Mouse (Mus musculus): ENCODE results near the gene Tmem60. TPM values are rescaled to one million over a fixed set of nuclear protein-coding genes. Genes with fewer than 3 reads are reported as not detected.
A peak's percentile ranks its signal among the peaks of the same experiment; 100 is the strongest.

The Tmem60 gene
- total and polyA plus RNA-seq, 2 experiments from 2014 or later = 13.8 to 64.4 TPM

DNA sequence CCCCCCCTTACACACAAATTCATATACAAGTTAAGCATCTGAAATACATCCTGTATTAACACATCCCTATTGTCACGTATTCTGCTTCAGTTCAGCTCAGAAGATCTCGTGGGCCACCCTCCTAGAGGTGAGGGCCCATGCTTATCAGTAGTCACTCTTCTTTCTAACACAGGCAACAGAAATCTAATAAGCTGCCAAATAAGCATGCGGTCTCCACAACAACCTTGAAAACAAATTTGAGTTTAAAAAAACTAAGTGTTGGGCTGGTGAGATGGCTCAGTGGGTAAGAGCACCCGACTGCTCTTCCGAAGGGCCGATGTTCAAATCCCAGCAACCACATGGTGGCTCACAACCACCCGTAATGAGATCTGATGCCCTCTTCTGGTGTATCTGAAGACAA, 24.2 kb downstream of the Tmem60 start:
- no peak for TF ChIP-seq CTCF (IDR thresholded peaks at IDR 0.05; ENCODE audit: low read depth)
- peaks cover 11% of the 10 kb centered on the region; the same call in 1 of the 2 replicates for H3K36me3 ChIP-seq (ENCODE audit: insufficient read depth)
- H3K27ac ChIP-seq (ENCODE audit: low read depth, low read length) = no peak overlapping the region
- 94% methylated on average over 7 of the region's 7 CpGs for WGBS
- no peak overlapping the region for H3K4me3 ChIP-seq (ENCODE audit: low read depth, low read length)
- no peaks in the 10 kb centered on the region for H3K27me3 ChIP-seq (ENCODE audit: insufficient read depth, low read length)
- no peak overlapping the region for H3K9ac ChIP-seq
- no peak for DNase-seq
- no peak for ATAC-seq
- H3K4me1 ChIP-seq (ENCODE audit: insufficient read depth) = no peaks in the 10 kb centered on the region
- H3K9me3 ChIP-seq (ENCODE audit: low read length) = no peaks in the 10 kb centered on the region
- H3K4me2 ChIP-seq (ENCODE audit: low read depth) = no peak overlapping the region

DNA sequence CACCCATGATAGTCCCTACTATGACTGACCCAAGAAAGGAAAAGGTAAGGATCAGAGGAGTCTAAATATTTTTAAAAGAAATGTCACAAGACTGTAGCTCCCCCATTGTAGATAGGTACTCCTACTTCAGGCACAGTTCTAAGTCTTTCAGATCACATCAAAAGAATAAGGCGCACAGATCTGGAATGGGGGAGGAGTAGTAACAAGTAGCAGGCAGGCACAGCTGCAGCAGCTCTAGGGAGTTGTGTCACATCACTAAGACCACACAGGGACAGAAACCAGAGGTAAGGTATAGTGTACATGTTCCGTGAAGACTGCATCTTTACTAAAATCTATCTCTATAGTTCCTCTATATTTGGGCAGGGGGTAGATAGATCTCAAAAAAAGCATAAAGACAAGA, 29.8 kb downstream of the Tmem60 start:
- H3K36me3 ChIP-seq (ENCODE audit: insufficient read depth) = no peaks in the 10 kb centered on the region
- DNase-seq (no peak), ATAC-seq (no peak)
- H3K27ac ChIP-seq (ENCODE audit: low read depth, low read length) = no peak overlapping the region
- no peak for TF ChIP-seq CTCF (IDR thresholded peaks at IDR 0.05; ENCODE audit: low read depth)
- H3K4me3 ChIP-seq (ENCODE audit: low read depth, low read length) = no peak overlapping the region
- H3K9ac ChIP-seq = no peak overlapping the region
- 85% methylated on average over 2 of the region's 2 CpGs for WGBS
- H3K4me1 ChIP-seq (ENCODE audit: insufficient read depth) = no peaks in the 10 kb centered on the region
- H3K27me3 ChIP-seq (ENCODE audit: insufficient read depth, low read length) = no peaks in the 10 kb centered on the region
- H3K9me3 ChIP-seq (ENCODE audit: low read length) = no peaks in the 10 kb centered on the region
- H3K4me2 ChIP-seq (ENCODE audit: low read depth) = no peak overlapping the region

GRCm38 (mm10) chr5:20913372-20914275, 31.6 kb downstream of the Tmem60 start:
- H3K9me3 ChIP-seq (ENCODE audit: low read length) = no peaks in the 10 kb centered on the region
- peak; percentile 59 for ATAC-seq
- WGBS = 71% methylated on average over 11 of the region's 11 CpGs
- no peak overlapping the region for H3K27ac ChIP-seq (ENCODE audit: low read depth, low read length)
- no peaks in the 10 kb centered on the region for H3K27me3 ChIP-seq (ENCODE audit: insufficient read depth, low read length)
- DNase-seq = peak; percentile 76
- TF ChIP-seq CTCF (IDR thresholded peaks at IDR 0.05; ENCODE audit: low read depth) = peak; percentile 80
- H3K4me1 ChIP-seq (ENCODE audit: insufficient read depth) = no peaks in the 10 kb centered on the region
- no peaks in the 10 kb centered on the region for H3K36me3 ChIP-seq (ENCODE audit: insufficient read depth)
- no peak overlapping the region for H3K9ac ChIP-seq
- H3K4me3 ChIP-seq (ENCODE audit: low read depth, low read length) = no peak overlapping the region
- no peak overlapping the region for H3K4me2 ChIP-seq (ENCODE audit: low read depth)

GRCm38 (mm10) chr5:20918967-20919366, 37.0 kb downstream of the Tmem60 start:
- 94% methylated on average over 4 of the region's 4 CpGs for WGBS
- Histone ChIP-seq H3K9me3 (ENCODE audit: low read length) (no peaks in the 10 kb centered on the region), H3K4me3 (ENCODE audit: low read depth, low read length) (no peak overlapping the region), H3K27me3 (ENCODE audit: insufficient read depth, low read length) (no peaks in the 10 kb centered on the region), H3K9ac (no peak overlapping the region), H3K27ac (ENCODE audit: low read depth, low read length) (no peak overlapping the region), H3K4me2 (ENCODE audit: low read depth) (no peak overlapping the region), H3K4me1 (ENCODE audit: insufficient read depth) (no peaks in the 10 kb centered on the region), H3K36me3 (ENCODE audit: insufficient read depth) (no peaks in the 10 kb centered on the region)
- ATAC-seq (no peak), DNase-seq (no peak)
- no peak for TF ChIP-seq CTCF (IDR thresholded peaks at IDR 0.05; ENCODE audit: low read depth)

DNA sequence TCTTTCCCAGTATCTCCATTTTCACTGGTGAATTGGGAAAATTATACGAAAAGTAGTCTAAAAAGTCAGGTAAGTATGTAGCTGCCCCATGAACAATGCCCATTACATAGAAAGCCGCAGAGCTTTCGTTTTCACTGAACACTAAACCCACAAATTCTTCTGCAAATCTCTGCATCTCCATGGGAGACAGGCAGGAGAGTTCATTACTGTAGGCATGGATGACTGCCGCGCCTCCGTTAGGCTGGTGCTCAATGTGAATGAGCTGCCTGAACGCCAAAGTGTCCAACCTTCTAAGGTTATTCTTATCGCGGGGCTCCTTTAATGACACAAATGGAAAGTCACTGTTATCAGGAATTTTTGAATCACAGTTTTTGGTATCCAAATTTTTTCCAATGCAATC, 37.6 kb downstream of the Tmem60 start:
- H3K4me1 ChIP-seq (ENCODE audit: insufficient read depth) = no peaks in the 10 kb centered on the region
- H3K9me3 ChIP-seq (ENCODE audit: low read length) = no peaks in the 10 kb centered on the region
- DNase-seq = peak; percentile 48
- TF ChIP-seq CTCF (IDR thresholded peaks at IDR 0.05; ENCODE audit: low read depth) = no peak
- ATAC-seq = peak; percentile 66
- no peaks in the 10 kb centered on the region for H3K27me3 ChIP-seq (ENCODE audit: insufficient read depth, low read length)
- no peak overlapping the region for H3K4me2 ChIP-seq (ENCODE audit: low read depth)
- no peak overlapping the region for H3K4me3 ChIP-seq (ENCODE audit: low read depth, low read length)
- no peaks in the 10 kb centered on the region for H3K36me3 ChIP-seq (ENCODE audit: insufficient read depth)
- H3K27ac ChIP-seq (ENCODE audit: low read depth, low read length) = no peak overlapping the region
- 47% methylated on average over 9 of the region's 9 CpGs for WGBS
- no peak overlapping the region for H3K9ac ChIP-seq

DNA sequence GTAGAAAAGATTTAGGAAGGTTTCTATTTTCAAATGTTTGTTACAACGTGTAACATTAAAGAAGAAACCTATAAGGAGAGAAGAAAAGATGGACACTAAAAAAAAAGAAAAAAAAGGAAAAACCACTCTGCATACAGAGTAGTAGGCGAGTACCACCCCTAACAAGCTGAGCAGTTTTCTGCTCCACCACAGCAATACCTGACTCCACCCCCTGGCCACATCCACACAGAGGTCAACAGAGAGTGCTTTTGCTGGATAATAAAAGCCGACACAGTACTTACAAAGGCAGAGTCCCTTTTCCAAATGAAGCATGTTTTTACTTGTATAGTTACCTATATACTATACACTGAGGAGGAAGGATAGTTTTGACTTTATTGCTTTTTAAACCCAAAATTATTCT, 42.6 kb downstream of the Tmem60 start:
- H3K4me2 ChIP-seq (ENCODE audit: low read depth) = no peak overlapping the region
- WGBS = 79% methylated on average over 3 of the region's 3 CpGs

GRCm38 (mm10) chr5:20925451-20925850, 43.5 kb downstream of the Tmem60 start:
- Histone ChIP-seq H3K4me1 (ENCODE audit: insufficient read depth) (no peaks in the 10 kb centered on the region), H3K36me3 (ENCODE audit: insufficient read depth) (no peaks in the 10 kb centered on the region), H3K9me3 (ENCODE audit: low read length) (no peaks in the 10 kb centered on the region), H3K9ac (no peak overlapping the region), H3K27ac (ENCODE audit: low read depth, low read length) (no peak overlapping the region), H3K27me3 (ENCODE audit: insufficient read depth, low read length) (no peaks in the 10 kb centered on the region), H3K4me3 (ENCODE audit: low read depth, low read length) (no peak overlapping the region), H3K4me2 (ENCODE audit: low read depth) (no peak overlapping the region)
- TF ChIP-seq CTCF (IDR thresholded peaks at IDR 0.05; ENCODE audit: low read depth) = no peak
- 86% methylated on average over 3 of the region's 3 CpGs for WGBS
- no peak for DNase-seq
- no peak for ATAC-seq

More for the DNA sequence above, 42.6 kb downstream of the Tmem60 start:
- Histone ChIP-seq H3K27me3 (ENCODE audit: insufficient read depth, low read length) (no peaks in the 10 kb centered on the region), H3K27ac (ENCODE audit: low read depth, low read length) (no peak overlapping the region), H3K9ac (no peak overlapping the region), H3K4me3 (ENCODE audit: low read depth, low read length) (no peak overlapping the region), H3K36me3 (ENCODE audit: insufficient read depth) (no peaks in the 10 kb centered on the region), H3K4me1 (ENCODE audit: insufficient read depth) (no peaks in the 10 kb centered on the region), H3K9me3 (ENCODE audit: low read length) (no peaks in the 10 kb centered on the region)
- no peak for ATAC-seq
- TF ChIP-seq CTCF (IDR thresholded peaks at IDR 0.05; ENCODE audit: low read depth) = no peak
- no peak for DNase-seq

All from forebrain, postnatal 0 days (tissue).